Mouse (Mus musculus): ENCODE measurements around the gene Epha5.

Gene Epha5

GRCm38 (mm10) chr5:84313619-84314018 is 103.6 kb downstream of the Epha5 start:
- DNase-seq (ENCODE audit: low read depth): no peak

GRCm38 (mm10) chr5:84298878-84299736 is 118.1 kb downstream of the Epha5 start:
- DNase-seq (ENCODE audit: low read depth): no peak

- DNase-seq (ENCODE audit: low read depth): no peak
These were observed 127.7 kb downstream of the Epha5 start for GRCm38 (mm10) chr5:84289429-84289977.

- DNase-seq (ENCODE audit: low read depth): no peak
These were observed 135.7 kb downstream of the Epha5 start for GRCm38 (mm10) chr5:84281290-84282017.

- DNase-seq (ENCODE audit: low read depth): no peak
These were observed 140.2 kb downstream of the Epha5 start for GRCm38 (mm10) chr5:84276996-84277395.

- no peak for DNase-seq (ENCODE audit: low read depth)
These were observed 151.8 kb downstream of the Epha5 start for GRCm38 (mm10) chr5:84265407-84265806.

GRCm38 (mm10) chr5:84263999-84264398 is 153.2 kb downstream of the Epha5 start:
- no peak for DNase-seq (ENCODE audit: low read depth)

- DNase-seq (ENCODE audit: low read depth): no peak
These were observed 187.2 kb downstream of the Epha5 start for GRCm38 (mm10) chr5:84229971-84230370.

GRCm38 (mm10) chr5:84208609-84209008 is 208.6 kb downstream of the Epha5 start:
- no peak for DNase-seq (ENCODE audit: low read depth)

- no peak for DNase-seq (ENCODE audit: low read depth)
These were observed 223.8 kb downstream of the Epha5 start for GRCm38 (mm10) chr5:84193348-84193747.

- no peak for DNase-seq (ENCODE audit: low read depth)
These were observed 233.0 kb downstream of the Epha5 start for GRCm38 (mm10) chr5:84184189-84184588.

- DNase-seq (ENCODE audit: low read depth): no peak
These were observed 264.1 kb downstream of the Epha5 start for GRCm38 (mm10) chr5:84153095-84153494.

GRCm38 (mm10) chr5:84142138-84142537 is 275.0 kb downstream of the Epha5 start:
- DNase-seq (ENCODE audit: low read depth): no peak

- DNase-seq (ENCODE audit: low read depth): no peak
These were observed 321.2 kb downstream of the Epha5 start for GRCm38 (mm10) chr5:84095947-84096346.

GRCm38 (mm10) chr5:84081321-84081720 is 335.9 kb downstream of the Epha5 start:
- no peak for DNase-seq (ENCODE audit: low read depth)

- DNase-seq (ENCODE audit: low read depth): no peak
These were observed 346.2 kb downstream of the Epha5 start for GRCm38 (mm10) chr5:84070976-84071375.

GRCm38 (mm10) chr5:84053880-84054279 is 363.3 kb downstream of the Epha5 start:
- DNase-seq (ENCODE audit: low read depth): no peak

GRCm38 (mm10) chr5:84037250-84037963 is 379.8 kb downstream of the Epha5 start:
- no peak for DNase-seq (ENCODE audit: low read depth)
